Mouse (Mus musculus): ENCODE measurements around the gene Frat2.

GRCm38 (mm10) chr19:41824950-41825349 is 23.0 kb downstream of the Frat2 start:
- TF ChIP-seq EP300 (IDR thresholded peaks at IDR 0.05; ENCODE audit: low read depth) (no peak), CTCF (IDR thresholded peaks at IDR 0.05; ENCODE audit: low read depth) (no peak)
